Mouse (Mus musculus) olfactory bulb, adult 2 months (tissue): ENCODE results near the gene Eef1akmt4.

ENCODE experiments used
- CTCF ChIP-seq: fragments of 200-500 bp; IDR thresholded peaks from 2 replicates; pipeline ENCODE4 v1.5.1; 2012; ENCODE audit warnings: low read depth, mild to moderate bottlenecking, low read length, moderate library complexity; ENCODE audit not compliant: insufficient read depth
- POLR2A ChIP-seq: fragments of 200-500 bp; IDR thresholded peaks from 2 replicates; pipeline ENCODE4 v1.6.1; 2012; ENCODE audit warnings: mild to moderate bottlenecking, low read depth, low read length, moderate library complexity; ENCODE audit not compliant: insufficient read depth

DNA sequence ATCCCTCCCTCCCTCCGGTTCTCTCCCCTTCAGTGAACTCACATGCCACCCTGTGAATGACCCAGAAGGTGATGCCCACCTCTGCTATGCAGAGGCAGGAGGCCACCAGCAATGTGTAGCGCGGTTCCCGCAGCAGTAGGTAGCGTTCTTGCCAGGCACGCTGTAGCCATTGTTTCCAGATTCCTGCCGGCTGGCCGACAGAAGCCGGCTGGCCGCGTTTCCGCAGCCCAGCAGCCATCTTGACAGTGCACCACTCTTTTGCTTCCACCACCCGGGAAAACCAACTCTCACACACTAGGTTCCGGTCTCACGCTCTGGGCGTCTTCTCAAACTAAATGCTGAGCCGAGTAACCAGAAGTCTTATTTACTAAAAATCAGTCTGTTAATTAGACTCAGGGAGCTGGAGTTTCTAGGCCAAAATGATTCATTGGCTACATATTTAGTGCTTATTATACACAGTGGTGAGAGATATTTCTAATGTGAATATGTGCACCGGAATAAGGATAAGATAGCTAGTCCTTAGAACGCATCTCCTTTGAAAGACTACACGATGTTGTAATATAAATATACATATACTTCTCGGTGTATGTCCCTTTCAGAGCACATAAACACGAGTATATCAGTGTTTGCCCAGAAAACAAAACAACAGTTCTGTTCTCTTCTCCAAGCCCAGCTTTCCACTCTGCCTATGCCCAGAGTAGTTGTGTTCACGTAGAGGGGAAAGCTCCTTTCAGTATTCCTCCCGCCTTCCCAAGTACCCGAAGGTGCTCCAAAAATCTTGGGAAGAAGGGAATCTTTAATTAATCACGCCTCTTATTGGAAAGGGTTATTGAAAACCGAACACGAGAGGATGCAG, 664 bp upstream of the Eef1akmt4 start:
- no peak for TF ChIP-seq CTCF
- TF ChIP-seq POLR2A: peak; percentile 94
